Mouse (Mus musculus) ovary, postnatal 14 days (tissue): Measurements from ENCODE around the gene Mansc1.

Source experiments
- DNase-seq: peaks from one replicate; pipeline ENCODE4 v3.0.0; 2022; ENCODE audit warnings: low spot score

The Mansc1 gene

DNA sequence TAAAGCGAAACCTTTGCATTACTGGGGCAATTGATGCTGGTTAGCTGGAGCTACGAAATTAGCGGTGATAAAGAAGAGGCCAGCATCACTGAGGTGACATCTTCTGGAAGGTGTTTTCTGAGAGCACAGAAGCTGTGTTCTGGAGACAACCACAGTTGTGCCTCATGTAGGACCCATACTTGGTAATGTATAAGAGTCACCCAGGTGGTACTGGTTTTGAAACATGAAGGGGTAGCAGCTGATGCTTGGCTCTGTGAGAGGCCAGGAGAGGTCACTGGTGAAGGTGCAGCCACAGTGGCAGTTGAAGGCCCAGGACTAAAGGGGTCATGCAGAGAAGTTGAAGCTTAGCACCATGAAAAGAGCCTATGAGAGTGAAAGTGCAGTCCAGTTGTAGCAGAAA, 6.9 kb upstream of the Mansc1 start, which contains the start of gene Borcs5:
TSS of gene Borcs5 (plus strand) at position 301 of the 400 bp plus-strand sequence.
- no peak for DNase-seq

- DNase-seq: no peak
Observed at GRCm38 (mm10) chr6:134636476-134636875, 4.2 kb upstream of the Mansc1 start.

GRCm38 (mm10) chr6:134633553-134633952, 1.3 kb upstream of the Mansc1 start:
- no peak for DNase-seq

DNA sequence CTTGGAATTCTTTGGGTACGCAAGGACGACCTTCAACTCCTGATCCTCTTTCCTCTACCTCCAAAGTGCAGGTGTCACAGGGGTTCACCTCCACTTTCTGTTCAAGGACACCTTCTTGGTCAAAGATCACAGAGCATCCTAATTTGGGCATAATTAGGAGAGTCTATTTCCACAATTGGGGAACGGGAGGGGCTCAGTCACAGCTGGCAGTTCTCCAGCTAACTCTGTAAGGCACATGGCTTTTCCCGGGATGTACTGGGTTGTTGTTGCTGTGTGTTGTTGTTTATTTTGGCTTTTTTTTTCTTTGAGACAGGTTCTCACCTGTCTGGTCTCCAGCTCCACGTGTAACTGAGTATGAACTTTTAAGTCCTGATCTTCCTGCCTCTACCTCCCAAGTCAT, 468 bp upstream of the Mansc1 start:
- DNase-seq: no peak

DNA sequence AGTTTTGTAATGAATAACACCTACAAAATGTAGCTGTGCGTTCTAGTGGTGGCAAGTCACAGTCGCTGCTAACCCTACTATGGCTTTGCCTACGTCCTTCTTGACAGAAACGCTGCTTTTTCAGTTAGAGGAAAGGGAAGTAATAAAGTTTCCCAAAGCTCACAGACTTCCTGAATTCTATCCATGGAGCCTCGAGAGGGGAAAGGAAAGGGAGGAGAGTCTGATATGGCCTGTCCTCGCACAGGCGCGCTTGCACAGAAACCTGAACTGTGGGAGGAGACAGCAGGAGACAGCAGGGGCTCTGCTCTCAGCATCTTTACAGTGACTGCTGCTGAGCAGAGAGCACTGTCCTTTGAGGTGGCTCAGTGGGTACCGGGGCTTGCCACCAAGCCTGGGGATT, 1.8 kb downstream of the Mansc1 start:
- DNase-seq: no peak

GRCm38 (mm10) chr6:134626564-134626963, 5.7 kb downstream of the Mansc1 start:
- DNase-seq: no peak

- DNase-seq: no peak
Observed at GRCm38 (mm10) chr6:134625431-134625830, 6.9 kb downstream of the Mansc1 start.

DNA sequence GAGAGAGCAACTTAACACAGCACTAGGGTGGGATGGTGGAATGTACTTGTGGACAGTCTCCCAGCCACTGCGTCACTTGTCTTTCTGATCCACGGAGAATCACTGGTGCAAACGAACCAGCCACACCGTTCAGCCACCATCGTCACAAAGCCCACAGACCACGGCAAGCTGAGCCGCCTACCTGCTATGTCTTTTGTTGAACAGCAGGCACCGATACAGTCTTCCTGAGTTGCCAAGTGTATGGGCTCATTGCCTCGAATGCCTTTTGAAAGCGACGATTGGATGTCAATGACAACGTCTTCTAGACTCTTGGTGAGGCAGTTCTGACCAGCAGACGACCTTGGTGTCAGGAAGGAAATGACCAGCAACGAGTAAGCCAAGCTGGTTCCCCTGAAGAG, 10.7 kb downstream of the Mansc1 start:
- no peak for DNase-seq

- no peak for DNase-seq
Observed at GRCm38 (mm10) chr6:134620846-134621551, 11.3 kb downstream of the Mansc1 start.

DNA sequence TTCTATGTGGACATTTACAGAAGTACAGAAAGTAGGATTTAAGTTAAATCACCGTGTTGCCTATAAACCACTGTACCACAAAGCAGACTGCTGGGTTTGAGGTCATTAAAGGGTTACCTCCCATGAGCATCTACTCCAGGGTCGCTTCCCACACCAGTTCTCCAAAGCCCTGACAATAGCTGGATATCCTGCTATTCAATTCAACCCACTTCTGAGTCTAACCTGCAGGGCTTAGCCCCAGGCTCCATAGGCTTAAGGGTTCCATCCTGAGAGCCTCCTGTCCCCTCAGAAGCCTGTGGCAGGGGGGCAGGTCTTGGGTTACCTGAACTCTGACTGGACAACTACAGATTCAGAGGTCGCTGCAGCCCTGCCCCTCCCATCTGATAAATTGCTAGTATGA, 12.2 kb downstream of the Mansc1 start:
- DNase-seq: no peak

DNA sequence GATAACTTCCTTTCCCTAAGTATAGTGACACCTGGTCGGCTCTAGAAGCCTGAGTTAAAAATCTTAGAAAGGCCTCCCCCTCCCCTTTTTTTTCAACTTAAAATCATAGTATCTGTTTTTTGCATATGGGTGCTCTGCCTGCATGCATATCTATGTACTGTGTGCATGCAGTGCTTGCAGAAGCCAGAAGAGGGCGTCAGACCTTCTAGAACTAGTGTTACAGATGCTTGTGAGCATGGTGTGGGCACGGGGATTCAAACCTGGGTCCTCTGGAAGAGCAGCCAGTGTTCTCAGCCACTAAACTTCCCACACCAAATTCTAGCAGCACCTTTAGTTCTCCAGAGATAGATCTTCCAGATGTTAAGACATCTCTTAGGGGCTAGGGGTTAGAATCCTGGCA, 14.7 kb downstream of the Mansc1 start:
- DNase-seq: no peak

DNA sequence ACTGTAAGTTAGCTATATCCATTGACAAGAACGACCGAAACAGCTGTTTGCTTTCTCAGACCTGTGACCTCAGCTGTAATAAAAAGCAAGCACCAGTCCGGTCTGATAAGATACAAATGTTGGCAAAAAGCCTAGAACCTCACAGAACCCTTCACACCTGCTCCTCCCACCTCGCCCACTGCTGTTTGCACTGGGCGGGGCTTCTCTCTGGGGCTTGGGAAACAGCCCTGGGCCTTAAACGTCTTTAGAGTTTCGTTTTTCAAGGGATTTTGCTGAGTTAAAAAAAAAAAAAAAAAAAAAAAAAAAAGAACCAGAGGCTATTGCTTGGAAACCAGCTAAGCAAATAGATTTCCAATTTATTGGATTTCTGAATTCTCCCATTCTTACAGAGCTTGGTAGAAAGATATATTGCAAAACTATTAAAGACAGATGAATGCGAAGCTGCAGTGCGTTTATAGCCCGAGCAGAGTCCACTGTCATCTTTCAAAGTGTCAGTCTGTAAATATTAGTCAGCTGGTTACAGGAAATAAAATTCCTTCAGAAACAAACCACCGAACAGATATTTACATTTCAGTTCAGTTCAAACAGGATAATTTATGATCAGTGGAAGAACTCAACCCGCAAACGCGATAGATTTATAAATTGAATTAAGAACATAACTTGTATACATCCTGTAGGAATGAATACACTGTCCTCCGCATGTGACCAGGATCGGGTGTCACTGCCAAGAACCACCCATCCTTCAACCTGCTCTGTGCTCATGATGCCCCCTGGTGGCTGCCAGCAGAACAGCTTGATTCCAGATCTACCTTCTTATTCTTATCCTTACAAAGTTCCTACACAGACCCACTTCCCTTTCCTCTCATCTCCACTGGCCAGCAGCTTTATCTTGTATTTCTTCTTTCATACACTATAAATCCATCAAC, 17.3 kb downstream of the Mansc1 start:
- peak; percentile 78 for DNase-seq

GRCm38 (mm10) chr6:134614322-134614721, 18.0 kb downstream of the Mansc1 start:
- DNase-seq: no peak

GRCm38 (mm10) chr6:134611896-134612295, 20.4 kb downstream of the Mansc1 start:
- no peak for DNase-seq

- no peak for DNase-seq
Observed at GRCm38 (mm10) chr6:134610380-134610779, 21.9 kb downstream of the Mansc1 start.

GRCm38 (mm10) chr6:134606949-134607746, 25.1 kb downstream of the Mansc1 start:
- DNase-seq: peak; percentile 33

DNA sequence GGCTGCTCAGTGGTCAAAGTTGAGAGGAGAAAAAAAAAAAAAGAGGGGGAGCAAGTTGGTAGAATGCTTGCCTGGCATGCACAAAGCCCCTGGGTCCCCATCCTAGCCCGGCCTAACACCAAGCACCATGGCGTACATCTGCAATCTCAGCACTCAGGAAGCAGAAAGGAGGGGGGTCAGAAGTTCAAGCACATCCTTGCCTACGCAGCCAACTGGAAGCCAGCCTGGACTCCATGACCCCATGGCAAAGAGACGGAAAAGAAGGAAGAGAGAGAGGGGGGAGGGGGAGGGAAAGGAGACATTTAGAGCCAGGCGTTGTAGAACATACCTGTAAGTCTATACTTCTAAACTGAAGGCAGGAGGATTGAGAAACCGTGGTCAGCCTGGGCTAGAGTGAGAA, 25.7 kb downstream of the Mansc1 start:
- no peak for DNase-seq

- no peak for DNase-seq
Observed at GRCm38 (mm10) chr6:134605196-134605595, 27.1 kb downstream of the Mansc1 start.

GRCm38 (mm10) chr6:134602371-134603003, 29.8 kb downstream of the Mansc1 start:
- no peak for DNase-seq

GRCm38 (mm10) chr6:134601766-134602165, 30.5 kb downstream of the Mansc1 start:
- DNase-seq: no peak

- DNase-seq: no peak
Observed at GRCm38 (mm10) chr6:134601130-134601529, 31.2 kb downstream of the Mansc1 start.

DNA sequence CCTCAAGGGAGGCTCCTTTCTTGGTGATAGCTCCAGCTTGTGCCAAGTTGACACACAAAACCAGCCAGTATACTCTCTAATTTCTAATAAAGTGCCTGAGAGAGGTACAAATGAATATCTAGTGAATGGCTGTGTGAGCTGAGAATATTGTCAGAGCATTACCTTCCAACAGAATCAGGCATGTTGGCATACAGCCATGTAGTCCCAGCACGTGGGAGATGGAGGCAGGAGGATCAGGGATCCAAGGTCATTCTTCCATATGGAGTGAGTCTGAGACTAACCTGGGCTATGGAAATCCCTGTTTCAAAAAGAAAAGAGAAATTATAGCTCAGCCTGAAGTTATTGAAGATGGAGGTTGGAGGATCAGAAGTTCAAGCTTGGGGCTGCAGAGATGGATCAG, 33.0 kb downstream of the Mansc1 start:
- no peak for DNase-seq
